Mouse (Mus musculus) embryo, embryonic 11.5 days (tissue): ENCODE measurements around the gene Slc44a4.
"Not testable (repeated sequence)": the region's sequence is repeated elsewhere in the genome, so short reads cannot be mapped to it uniquely, and the experiment has no call there.

Experiments
- DNase-seq: peaks from one replicate; pipeline ENCODE4 v3.0.0-alpha.2; 2012; ENCODE audit warnings: low read depth, low spot score

Gene Slc44a4

GRCm38 (mm10) chr17:34960702-34961493 is 46.6 kb downstream of the Slc44a4 start:
- no peak for DNase-seq

- DNase-seq: no peak
Measured at GRCm38 (mm10) chr17:34962125-34962524, 47.9 kb downstream of the Slc44a4 start.

- no peak for DNase-seq
Measured at GRCm38 (mm10) chr17:34962841-34963240, 48.6 kb downstream of the Slc44a4 start.

GRCm38 (mm10) chr17:34964640-34965049 is 50.4 kb downstream of the Slc44a4 start:
- DNase-seq: no peak

- no peak for DNase-seq
Measured at GRCm38 (mm10) chr17:34965627-34966026, 51.4 kb downstream of the Slc44a4 start.

- not testable (repeated sequence) for DNase-seq
Measured at GRCm38 (mm10) chr17:34969822-34970221, 55.6 kb downstream of the Slc44a4 start, which contains the start of gene Gm20481. Gene Gm20481 (plus strand): TSS chr17:34969912.

GRCm38 (mm10) chr17:34970850-34971249 is 56.6 kb downstream of the Slc44a4 start:
- not testable (repeated sequence) for DNase-seq

GRCm38 (mm10) chr17:34971694-34972068 is 57.4 kb downstream of the Slc44a4 start:
- not testable (repeated sequence) for DNase-seq

- peak; percentile 46 for DNase-seq
Measured at GRCm38 (mm10) chr17:34972069-34972749, 57.9 kb downstream of the Slc44a4 start, which contains the start of the genes Hspa1a and Hspa1l. Gene Hspa1a (minus strand): TSS chr17:34972156. Gene Hspa1l (plus strand): TSS chr17:34972703.

- no peak for DNase-seq
Measured at GRCm38 (mm10) chr17:34975581-34976492, 61.6 kb downstream of the Slc44a4 start.

GRCm38 (mm10) chr17:34977000-34977399 is 62.7 kb downstream of the Slc44a4 start:
- DNase-seq: no peak

- DNase-seq: no peak
Measured at GRCm38 (mm10) chr17:34978239-34978638, 64.0 kb downstream of the Slc44a4 start.

- DNase-seq: no peak
Measured at GRCm38 (mm10) chr17:34979631-34980030, 65.4 kb downstream of the Slc44a4 start.
